Mouse (Mus musculus) ES-E14 (cell line): ENCODE data around the gene 4933424G06Rik. TPM values are rescaled to one million over a fixed set of nuclear protein-coding genes. Genes with fewer than 3 reads are reported as not detected.

Source experiments
- DNase-seq: peaks from one replicate; pipeline ENCODE4 v3.0.0-alpha.2; 2013; ENCODE audit warnings: low read depth, low spot score
- H3K27ac ChIP-seq: 2 replicates; pipeline ENCODE4 v1.5.1; 2012; ENCODE audit warnings: low read depth, mild to moderate bottlenecking, low read length, moderate library complexity, mixed read lengths; ENCODE audit not compliant: poor library complexity, insufficient read depth, severe bottlenecking
- H3K36me3 ChIP-seq: 2 replicates; pipeline ENCODE4 v1.6.1; 2012; ENCODE audit warnings: mild to moderate bottlenecking, low read length, moderate library complexity, mixed read lengths; ENCODE audit not compliant: control insufficient read depth, poor library complexity, insufficient read depth, severe bottlenecking
- H3K4me1 ChIP-seq, 2 experiments: fragments of 150-350 bp in 1 of 2; sonication (generic) in 1 of 2; 2 replicates each; pipeline ENCODE4 v1.6.1; 2012; ENCODE audit warnings: low read length in 2 of 2, mild to moderate bottlenecking in 1 of 2, mixed read lengths in 1 of 2; ENCODE audit not compliant: control insufficient read depth in 2 of 2, insufficient read depth in 2 of 2, poor library complexity in 1 of 2
- H3K4me3 ChIP-seq, 2 experiments: fragments of 150-350 bp in 1 of 2; sonication (generic) in 1 of 2; 2 replicates each; pipeline ENCODE4 v1.5.1; 2012; ENCODE audit warnings: low read length in 2 of 2, low read depth in 1 of 2, mild to moderate bottlenecking in 1 of 2, mixed read lengths in 1 of 2; ENCODE audit not compliant: insufficient read depth in 1 of 2, poor library complexity in 1 of 2, severe bottlenecking in 1 of 2
- H3K9ac ChIP-seq: 2 replicates; pipeline ENCODE4 v1.6.1; 2012; ENCODE audit warnings: low read depth, mild to moderate bottlenecking, low read length, mixed read lengths; ENCODE audit not compliant: poor library complexity, insufficient read depth, severe bottlenecking
- H3K9me3 ChIP-seq: fragments of 150-350 bp; sonication (generic); 2 replicates; pipeline ENCODE4 v1.6.1; 2012; ENCODE audit warnings: low read depth, mild to moderate bottlenecking, low read length; ENCODE audit not compliant: control insufficient read depth, insufficient read depth
- CHD2 ChIP-seq: IDR thresholded peaks from 2 replicates; pipeline ENCODE4 v1.6.1; 2014; ENCODE audit warnings: mild to moderate bottlenecking, low read depth, low read length, inconsistent platforms
- HCFC1 ChIP-seq: IDR thresholded peaks from 2 replicates; pipeline ENCODE4 v1.6.1; 2012; ENCODE audit warnings: low read length, inconsistent platforms, borderline replicate concordance; ENCODE audit not compliant: insufficient read depth
- MAFK ChIP-seq: IDR thresholded peaks from 2 replicates; pipeline ENCODE4 v1.6.1; 2014; ENCODE audit warnings: mild to moderate bottlenecking, low read depth, low read length, inconsistent platforms; ENCODE audit not compliant: insufficient read depth
- ZC3H11A ChIP-seq: IDR thresholded peaks from 2 replicates; pipeline ENCODE4 v1.6.1; 2012; ENCODE audit warnings: low read depth, mild to moderate bottlenecking, inconsistent platforms, low read length, borderline replicate concordance
- ZNF384 ChIP-seq: IDR thresholded peaks from 2 replicates; pipeline ENCODE4 v1.6.1; 2012; ENCODE audit warnings: low read depth, low read length, inconsistent platforms
- in situ Hi-C, 2 experiments: fragments of 600-800 bp; cut with MboI; formaldehyde crosslinking; loops; one replicate each; pipeline ENCODE4 v1.15.1; 2025; ENCODE audit warnings: low sequenced_read_pairs in 2 of 2, inconsistent platforms in 1 of 2; ENCODE audit not compliant: unreplicated experiment in 2 of 2
- total RNA-seq: library from RNA; depleted of rRNA; stranded (reverse); fragments of 300-350 nt; gene quantifications from 2 replicates; pipeline ENCODE4 v1.2.3, GENCODE M21; 2012; rRNA removed

4933424G06Rik gene
- total RNA-seq, 1 experiment = not detected

DNA sequence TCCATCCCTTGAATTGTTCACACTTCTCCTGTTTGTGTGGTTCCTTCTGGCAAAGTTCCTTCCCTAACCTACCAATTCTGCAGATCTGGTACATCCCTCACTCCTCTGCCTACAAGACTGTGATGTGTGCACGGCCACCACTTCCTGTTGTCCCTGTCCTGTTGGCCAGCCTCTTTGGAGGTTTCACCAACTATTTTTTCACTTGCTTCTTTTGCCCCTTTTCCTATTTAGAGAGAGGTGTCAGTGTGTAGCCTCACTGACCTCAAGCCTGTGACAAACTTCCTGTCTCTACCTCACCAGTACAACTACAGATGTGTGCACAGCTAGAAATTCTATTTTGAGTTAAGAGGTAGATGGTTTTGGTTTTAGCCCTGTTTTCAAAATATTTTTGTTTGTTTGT is 97.1 kb downstream of the 4933424G06Rik start:
- no peaks in the 10 kb centered on the region for H3K9me3 ChIP-seq

More for the DNA sequence above, 97.1 kb downstream of the 4933424G06Rik start:
- no peak overlapping the region for H3K9ac ChIP-seq
- in situ Hi-C loops = no loop called here
- H3K36me3 ChIP-seq = peaks cover 74% of the 10 kb centered on the region
- H3K4me1 ChIP-seq = peaks cover 9 to 17% of the 10 kb centered on the region in 2 experiments
- H3K27ac ChIP-seq = no peak overlapping the region
- TF ChIP-seq CHD2 (no peak), MAFK (no peak), ZNF384 (no peak), ZC3H11A (no peak), HCFC1 (no peak)
- no peak for DNase-seq
- H3K4me3 ChIP-seq = no peak overlapping the region

Other genes with a start within 250 kb of the 4933424G06Rik start
- gene Cnnm4, start 238.5 kb upstream of the 4933424G06Rik start, total RNA-seq = 10.7 and 17.9 TPM in 2 replicates
- gene Cnnm3, start 198.3 kb upstream of the 4933424G06Rik start, total RNA-seq = 28.6 and 50.7 TPM in 2 replicates
- gene Ankrd23, start 173.3 kb upstream of the 4933424G06Rik start, total RNA-seq = 5.0 and 5.5 TPM in 2 replicates
- 0.21 TPM in 1 of 2 replicates, not detected in the other for gene Gm42417, start 170.7 kb upstream of the 4933424G06Rik start, total RNA-seq
- gene Ankrd39, start 162.7 kb upstream of the 4933424G06Rik start, total RNA-seq = 11.3 and 15.7 TPM in 2 replicates
- gene Sema4c, start 151.8 kb upstream of the 4933424G06Rik start, total RNA-seq = 9.8 and 10.0 TPM in 2 replicates
- gene Fam178b, start 27.0 kb upstream of the 4933424G06Rik start, total RNA-seq = 8.0 and 11.2 TPM in 2 replicates
- 598 and 769 TPM in 2 replicates for gene Cox5b, start 18.7 kb upstream of the 4933424G06Rik start, total RNA-seq
- gene Actr1b, start 4.3 kb downstream of the 4933424G06Rik start, total RNA-seq = 115 and 129 TPM in 2 replicates
- gene Zap70, start 51.6 kb downstream of the 4933424G06Rik start, total RNA-seq = 2.5 and 5.0 TPM in 2 replicates
- gene Tmem131, start 233.5 kb downstream of the 4933424G06Rik start, total RNA-seq = 73.1 and 98.4 TPM in 2 replicates